Mouse (Mus musculus): ENCODE measurements around the gene AI854703.

GRCm38 (mm10) chr6:48597233-48597625, 29.3 kb upstream of the AI854703 start:
- TF ChIP-seq POLR2A (IDR thresholded peaks at IDR 0.05; ENCODE audit: borderline replicate concordance, control insufficient read depth, low read depth, low read length): no peak
- no peak for TF ChIP-seq CTCF (IDR thresholded peaks at IDR 0.05; ENCODE audit: control insufficient read depth, insufficient read depth, low read length)
